Mouse (Mus musculus) mesoderm, embryonic 11.5 days (tissue): ENCODE results near the gene Doc2g.
A peak's percentile ranks its signal among the peaks of the same experiment; 100 is the strongest.
"Not testable (repeated sequence)": the region's sequence is repeated elsewhere in the genome, so short reads cannot be mapped to it uniquely, and the experiment has no call there.

Experiments
- DNase-seq: peaks from one replicate; pipeline ENCODE4 v3.0.0-alpha.2; 2012; ENCODE audit warnings: low read depth, low spot score

Gene Doc2g

DNA sequence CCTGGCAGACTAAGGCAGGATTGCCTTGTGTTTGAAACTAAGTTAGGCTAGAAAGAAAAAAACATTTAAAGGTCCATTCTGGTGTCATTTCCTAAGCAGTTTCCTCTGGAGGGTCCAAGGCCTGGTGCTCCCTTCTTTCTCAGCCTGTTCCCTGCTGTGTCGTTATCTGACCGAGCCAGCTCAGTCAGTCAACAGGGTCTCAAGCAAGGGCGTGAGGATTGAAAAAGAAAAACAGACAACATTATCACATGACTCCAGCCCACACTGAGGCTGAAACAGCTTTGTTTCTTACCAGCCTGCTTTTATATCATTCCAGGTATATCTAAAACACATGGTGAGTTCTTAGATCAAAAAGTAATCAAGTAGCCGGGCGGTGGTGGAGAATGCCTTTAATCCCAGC, 12.5 kb downstream of the Doc2g start:
- DNase-seq = no peak

DNA sequence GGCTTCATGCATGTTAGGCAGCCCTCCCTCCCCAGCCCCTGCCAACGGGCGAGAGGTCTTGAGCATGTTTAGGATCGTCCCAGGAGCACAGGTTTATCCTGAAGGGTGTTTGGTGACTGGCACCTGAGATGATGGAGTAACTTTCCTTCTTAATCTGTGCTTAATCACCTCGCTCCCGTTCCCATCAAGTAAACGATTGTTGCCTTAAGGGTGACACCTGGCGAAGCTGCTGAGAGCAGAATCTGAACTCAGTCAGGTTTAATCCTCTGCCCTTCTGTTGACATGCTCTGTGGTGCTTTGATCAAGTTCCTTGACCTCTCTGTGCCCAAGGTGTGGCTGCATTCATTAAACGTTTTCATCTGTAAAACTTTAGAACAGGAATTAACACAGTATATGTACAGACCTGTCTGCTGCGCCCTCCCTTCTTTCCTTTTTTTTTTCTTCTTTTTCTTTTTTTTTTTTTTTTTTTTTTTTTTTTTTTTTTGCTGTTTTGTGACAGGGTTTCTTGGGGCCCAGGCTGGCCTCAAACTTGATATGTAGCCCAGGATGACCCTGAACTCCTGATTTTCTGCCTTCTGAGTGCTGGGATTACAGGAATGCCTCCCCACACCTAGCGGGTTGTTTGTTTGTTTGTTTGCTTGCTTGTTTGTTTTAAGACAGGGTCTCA, 14.9 kb downstream of the Doc2g start:
- DNase-seq = no peak

DNA sequence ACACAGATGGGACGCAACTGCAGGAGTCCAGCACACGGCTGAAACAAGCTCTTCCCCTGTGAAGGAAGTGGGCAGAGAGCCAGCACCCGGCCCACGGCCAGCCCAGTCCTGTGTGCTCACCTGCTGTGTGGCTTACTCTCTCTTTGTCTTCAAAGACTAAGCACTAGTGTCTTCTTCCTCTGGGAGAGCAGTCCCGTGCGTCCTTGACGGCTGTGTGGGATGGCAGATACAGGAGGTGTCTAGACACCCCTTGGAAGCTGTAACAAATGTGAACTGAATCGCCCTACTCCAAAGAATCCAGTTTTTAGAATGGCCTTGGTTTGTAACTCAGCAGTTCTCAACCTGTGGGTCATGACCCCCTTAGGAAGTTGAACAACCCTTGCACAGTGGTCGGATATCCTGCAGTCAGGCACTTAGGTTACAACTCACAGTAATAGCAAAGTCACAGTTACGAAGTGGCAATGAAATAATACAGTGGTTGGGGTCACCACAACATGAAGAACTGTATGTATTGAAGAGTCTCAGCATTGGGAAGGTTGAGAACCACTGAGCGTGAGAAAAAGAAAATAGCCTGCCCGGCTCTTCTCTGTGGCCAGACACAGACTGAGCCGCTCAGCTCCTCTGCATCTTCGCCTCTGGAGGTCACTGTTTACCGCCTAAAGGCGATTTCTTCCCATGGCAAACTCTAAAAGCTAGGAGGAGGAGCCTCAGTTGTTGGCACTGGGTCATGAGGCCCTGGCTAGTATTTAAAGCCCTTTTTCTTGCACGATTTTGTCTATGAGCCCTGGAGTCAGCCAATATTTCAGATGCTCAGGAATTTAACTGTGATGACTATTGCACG, 15.8 kb downstream of the Doc2g start:
- peak; percentile 80 for DNase-seq

GRCm38 (mm10) chr19:4023185-4023584, 20.1 kb downstream of the Doc2g start:
- no peak for DNase-seq

DNA sequence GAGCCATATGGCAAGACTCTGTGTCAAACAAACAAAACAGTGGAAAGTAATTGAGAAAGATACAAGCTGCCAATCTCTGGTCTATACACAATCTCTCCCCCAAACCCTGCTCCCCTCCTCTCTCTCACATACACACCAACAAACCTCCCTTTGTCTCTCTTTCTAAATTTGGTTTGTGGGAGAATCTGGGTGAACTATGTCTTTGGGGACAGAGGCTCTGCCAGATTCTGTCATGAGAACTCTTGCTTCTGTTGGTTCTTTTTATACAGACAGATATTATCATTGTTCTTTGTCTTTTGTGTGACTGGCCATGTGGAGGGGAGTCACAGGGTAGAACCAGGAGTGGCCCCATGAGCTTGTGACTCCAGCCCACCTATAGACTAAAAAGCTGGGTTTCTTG, 24.5 kb downstream of the Doc2g start:
- no peak for DNase-seq

GRCm38 (mm10) chr19:4032668-4033067, 29.6 kb downstream of the Doc2g start:
- DNase-seq = no peak

- DNase-seq = no peak
Measured at GRCm38 (mm10) chr19:4033298-4033697, 30.2 kb downstream of the Doc2g start.

DNA sequence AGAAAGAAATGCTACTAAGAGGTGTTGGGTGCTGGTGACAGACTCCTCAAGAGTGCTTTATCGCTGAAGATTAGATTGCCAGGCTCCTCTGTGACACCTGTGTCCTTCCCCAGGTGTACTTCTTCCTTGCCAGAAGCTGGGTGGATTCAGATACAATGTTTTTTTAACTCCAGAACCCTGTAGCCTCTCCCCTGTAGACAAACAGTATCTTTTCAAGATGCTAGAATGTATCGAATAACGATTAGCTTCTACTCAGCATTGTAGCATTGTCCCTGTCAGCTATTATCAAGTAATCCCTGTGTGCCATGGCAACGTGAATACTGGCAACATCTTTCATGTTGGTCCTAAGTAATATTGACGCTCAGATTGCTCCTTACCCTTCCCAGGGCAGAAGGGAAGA, 30.6 kb downstream of the Doc2g start:
- no peak for DNase-seq

GRCm38 (mm10) chr19:4036327-4037045, 33.4 kb downstream of the Doc2g start:
- peak; percentile 54 for DNase-seq

- not testable (repeated sequence) for DNase-seq
Measured at GRCm38 (mm10) chr19:4037154-4037787, 34.2 kb downstream of the Doc2g start.

DNA sequence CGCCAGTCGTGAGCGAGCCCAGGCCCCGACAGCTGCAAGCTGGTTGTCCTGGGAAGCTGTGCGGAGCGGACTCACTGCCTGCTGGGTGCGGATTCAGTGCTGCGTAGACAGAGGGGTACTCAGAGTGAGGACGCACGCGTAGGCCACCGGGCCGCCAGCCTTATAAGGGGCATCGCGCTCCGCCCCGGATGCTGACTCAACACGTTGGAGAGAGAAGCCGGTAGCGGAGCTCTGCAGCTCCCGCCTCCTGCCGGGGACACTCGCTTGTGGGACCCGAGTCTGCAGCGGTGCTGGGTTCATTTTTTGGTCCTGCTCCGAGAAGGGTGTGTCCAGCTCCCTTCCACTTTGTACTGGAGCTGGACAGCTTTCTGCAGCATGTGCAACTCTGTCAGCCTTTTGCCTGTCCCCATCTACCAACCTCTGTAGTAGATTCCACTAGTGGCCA, 34.7 kb downstream of the Doc2g start, which contains the start of gene Gstp1:
Gstp1 (minus strand) TSS at position 198 of the 445 bp plus-strand sequence.
- DNase-seq = peak; percentile 91

DNA sequence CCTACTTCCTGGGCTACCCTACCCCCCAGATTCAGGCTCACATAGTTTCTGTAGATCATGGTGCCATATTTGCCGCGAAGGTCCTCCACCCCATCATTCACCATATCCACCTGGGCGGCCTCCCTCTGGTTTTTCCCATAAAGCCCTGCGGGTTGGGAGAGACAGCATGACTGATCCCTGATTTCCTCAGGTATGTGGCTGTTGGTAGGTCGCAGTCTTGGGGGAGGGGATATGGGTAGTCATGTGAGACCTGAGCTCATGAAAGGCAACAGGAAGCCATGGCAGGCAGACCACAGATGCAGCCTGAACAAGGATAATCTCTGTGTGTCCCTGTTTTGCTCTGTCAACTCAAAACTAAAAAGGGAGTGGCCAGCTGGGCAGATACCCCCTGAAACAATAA, 37.8 kb downstream of the Doc2g start:
- not testable (repeated sequence) for DNase-seq

GRCm38 (mm10) chr19:4041500-4041899, 38.4 kb downstream of the Doc2g start:
- DNase-seq = not testable (repeated sequence)

DNA sequence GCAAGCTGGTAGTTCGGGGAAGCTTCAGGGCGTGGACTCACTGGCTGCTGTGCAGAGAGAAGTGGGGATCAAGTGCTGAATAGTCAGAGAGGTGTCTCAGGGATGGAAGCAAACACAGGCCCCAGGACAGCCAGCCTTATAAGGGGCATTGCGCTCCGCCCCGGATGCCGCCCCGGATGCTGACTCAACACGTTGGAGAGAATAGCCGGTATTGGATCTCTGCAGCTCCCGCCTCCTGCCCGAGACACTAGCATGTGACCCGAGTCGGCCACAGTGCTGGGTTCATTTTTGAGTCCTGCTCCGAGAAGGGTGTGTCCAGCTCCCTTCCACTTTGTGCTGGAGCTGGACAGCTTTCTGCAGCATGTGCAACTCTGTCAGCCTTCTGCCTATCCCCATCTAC, 39.0 kb downstream of the Doc2g start:
- no peak for DNase-seq

- DNase-seq = not testable (repeated sequence)
Measured at GRCm38 (mm10) chr19:4044109-4044508, 41.0 kb downstream of the Doc2g start.

GRCm38 (mm10) chr19:4045966-4046865, 43.1 kb downstream of the Doc2g start, which contains the start of gene Gstp2:
Gene Gstp2 (minus strand): TSS chr19:4046023.
- peak; percentile 62 for DNase-seq

GRCm38 (mm10) chr19:4046866-4047254, 43.7 kb downstream of the Doc2g start:
- DNase-seq = no peak

- peak; percentile 88 for DNase-seq
Measured at GRCm38 (mm10) chr19:4047859-4048258, 44.7 kb downstream of the Doc2g start.

DNA sequence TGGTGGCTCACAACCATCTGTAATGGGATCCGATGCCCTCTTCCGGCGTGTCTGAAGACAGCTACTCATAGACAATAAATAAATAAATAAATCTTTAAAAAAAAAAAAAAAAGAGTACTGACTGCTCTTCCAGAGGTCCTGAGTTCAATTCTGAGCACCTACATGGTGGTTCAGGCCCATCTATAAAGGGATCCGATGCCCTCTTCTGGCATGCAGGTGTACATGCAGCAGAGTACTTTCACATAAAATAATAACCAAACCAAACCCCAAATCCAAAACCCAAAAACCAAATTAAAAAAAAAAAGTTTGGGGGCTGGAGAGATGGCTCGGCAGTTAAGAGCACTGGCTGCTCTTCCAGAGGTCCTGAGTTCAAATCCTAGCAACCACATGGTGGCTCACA, 46.0 kb downstream of the Doc2g start:
- DNase-seq = not testable (repeated sequence)

DNA sequence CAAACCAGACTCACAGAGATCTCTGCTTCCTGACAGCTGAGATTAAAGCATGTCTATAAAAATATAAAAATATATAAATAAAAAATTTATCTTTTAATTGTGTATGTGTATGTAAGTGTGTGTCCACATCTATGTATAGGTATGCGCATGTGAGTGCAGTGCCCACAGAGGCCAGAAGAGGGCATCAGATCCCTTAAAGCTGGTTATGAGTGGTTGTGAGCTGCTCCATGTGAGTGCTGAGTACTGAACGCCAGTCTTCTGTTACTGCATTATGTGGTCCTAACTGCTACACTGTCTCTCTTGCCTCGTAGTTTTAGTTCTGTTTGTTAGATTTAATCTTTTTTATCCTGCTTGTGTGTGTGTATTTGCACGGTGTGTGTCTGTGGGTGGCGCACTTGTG, 47.9 kb downstream of the Doc2g start:
- no peak for DNase-seq
